8 mouse cellular contexts compared by ENCODE assay signal in the genomic region with DNA sequence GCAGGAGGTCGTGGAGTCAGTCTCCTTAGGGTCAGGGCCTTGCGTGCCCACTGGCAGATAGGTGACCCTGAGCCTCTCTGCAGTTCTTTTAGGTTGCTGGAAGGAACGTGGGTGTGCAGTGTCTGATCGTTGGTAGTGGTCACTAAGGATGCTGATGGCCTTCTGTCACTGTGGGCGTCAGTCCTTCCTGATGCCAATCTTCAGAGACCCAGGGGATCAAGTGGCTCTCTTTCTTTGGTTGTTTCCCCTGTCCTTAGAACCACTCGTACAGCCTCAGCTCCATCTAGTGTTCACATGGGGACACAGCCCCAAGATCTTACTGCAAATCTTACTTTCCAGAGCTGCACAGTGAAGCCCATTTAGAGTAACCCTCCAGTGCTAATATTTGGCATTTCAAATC. TPM values are rescaled to one million over a fixed set of nuclear protein-coding genes. Genes with fewer than 3 reads are reported as not detected.
DNase-seq lines count a peak whose midpoint lies in the region; ATAC-seq and TF ChIP-seq lines count a peak whose summit lies in the region.

No protein-coding gene starts in this region.

- no peak for TF ChIP-seq EP300 in stomach, postnatal 0 days (optimal IDR thresholded peaks at IDR 0.05)

- no peaks in the 10 kb centered on the region for H3K9me3 ChIP-seq in forebrain, embryonic 15.5 days
- H3K9me3 ChIP-seq in limb, embryonic 10.5 days (replicated peaks): no peaks in the 10 kb centered on the region
- H3K9me3 ChIP-seq in midbrain, embryonic 15.5 days: no peaks in the 10 kb centered on the region
- H3K9me3 ChIP-seq in stomach, postnatal 0 days (ENCODE audit: control insufficient read depth, low read length): no peaks in the 10 kb centered on the region

- H3K27me3 ChIP-seq in forebrain, embryonic 15.5 days: no peaks in the 10 kb centered on the region
- 0 out of 2 replicates have a peak, but pooled peaks cover 9% of the 10 kb centered on the region for H3K27me3 ChIP-seq in limb, embryonic 10.5 days (ENCODE audit: low read depth, poor library complexity, severe bottlenecking)
- H3K27me3 ChIP-seq in midbrain, embryonic 15.5 days (replicated peaks): no peaks in the 10 kb centered on the region
- H3K27me3 ChIP-seq in stomach, postnatal 0 days (ENCODE audit: control insufficient read depth, insufficient read depth, low read length): no peaks in the 10 kb centered on the region

- peaks cover 7% of the 10 kb centered on the region; the same call in 1 of the 2 replicates for H3K36me3 ChIP-seq in forebrain, embryonic 15.5 days
- peaks cover 8% of the 10 kb centered on the region for H3K36me3 ChIP-seq in limb, embryonic 10.5 days
- peaks cover 5% of the 10 kb centered on the region for H3K36me3 ChIP-seq in midbrain, embryonic 15.5 days (replicated peaks)
- H3K36me3 ChIP-seq in stomach, postnatal 0 days (ENCODE audit: control insufficient read depth, insufficient read depth, low read length): peaks cover 4% of the 10 kb centered on the region

- 39% methylated on average over 6 of the region's 6 CpGs for WGBS in forebrain, embryonic 15.5 days
- WGBS in limb, embryonic 10.5 days: 49% methylated on average over 6 of the region's 6 CpGs
- WGBS in midbrain, embryonic 15.5 days: 41% methylated on average over 6 of the region's 6 CpGs
- WGBS in stomach, postnatal 0 days: 38% methylated on average over 6 of the region's 6 CpGs

- H3K4me2 ChIP-seq in forebrain, embryonic 15.5 days (replicated peaks): no peak overlapping the region
- no peak overlapping the region for H3K4me2 ChIP-seq in midbrain, embryonic 15.5 days
- H3K4me2 ChIP-seq in stomach, postnatal 0 days (replicated peaks; ENCODE audit: low read depth): no peak overlapping the region

- no peak overlapping the region for H3K27ac ChIP-seq in forebrain, embryonic 15.5 days (replicated peaks)
- H3K27ac ChIP-seq in limb, embryonic 10.5 days: 0 out of 2 replicates have a peak overlapping the region, but pooled peaks have one; percentile 50
- no peak overlapping the region for H3K27ac ChIP-seq in midbrain, embryonic 15.5 days
- no peak overlapping the region for H3K27ac ChIP-seq in stomach, postnatal 0 days (replicated peaks)

- DNase-seq in right cerebral cortex, adult 2 months (ENCODE audit: low spot score in 2 of 2): peak; percentile 64 to 71
- DNase-seq in right cerebral cortex, postnatal 36 days (ENCODE audit: low spot score in 2 of 2): no peak
- peak; percentile 23 for DNase-seq in c-Kit-positive CD71-positive TER-119-negative erythroid progenitor cells, embryonic 14.5 days (ENCODE audit: low read depth)
- no peak for DNase-seq in limb, embryonic 10.5 days (ENCODE audit: low spot score)
- peak; percentile 56 for DNase-seq in stomach, postnatal 0 days (ENCODE audit: low spot score)

- peak; percentile 73 for ATAC-seq in forebrain, embryonic 15.5 days (replicated peaks)
- peak; percentile 56 for ATAC-seq in inflammation-experienced regulatory T-cells, adult 6 months
- 0 out of 2 replicates have a peak, but pooled peaks have one; percentile 61 for ATAC-seq in midbrain, embryonic 15.5 days (replicated peaks)
- ATAC-seq in stomach, postnatal 0 days (ENCODE audit: low FRiP score, low TSS enrichment): peak; percentile 43; the same call in 1 of the 2 replicates

- no peak overlapping the region for H3K4me3 ChIP-seq in forebrain, embryonic 15.5 days
- H3K4me3 ChIP-seq in limb, embryonic 10.5 days: no peak overlapping the region
- H3K4me3 ChIP-seq in midbrain, embryonic 15.5 days: no peak overlapping the region
- H3K4me3 ChIP-seq in stomach, postnatal 0 days (ENCODE audit: low read depth, low read length): no peak overlapping the region

- H3K9ac ChIP-seq in forebrain, embryonic 15.5 days (replicated peaks): no peak overlapping the region
- no peak overlapping the region for H3K9ac ChIP-seq in midbrain, embryonic 15.5 days
- no peak overlapping the region for H3K9ac ChIP-seq in stomach, postnatal 0 days (ENCODE audit: low read length)

- peak; percentile 95 for TF ChIP-seq CTCF in stomach, postnatal 0 days (IDR thresholded peaks at IDR 0.05; ENCODE audit: low read depth)

- H3K4me1 ChIP-seq in forebrain, embryonic 15.5 days: peaks cover 5% of the 10 kb centered on the region; the same call in 1 of the 2 replicates
- peaks cover 32% of the 10 kb centered on the region for H3K4me1 ChIP-seq in limb, embryonic 10.5 days
- H3K4me1 ChIP-seq in midbrain, embryonic 15.5 days: peaks cover 7% of the 10 kb centered on the region
- no peaks in the 10 kb centered on the region for H3K4me1 ChIP-seq in stomach, postnatal 0 days (replicated peaks; ENCODE audit: control insufficient read depth, insufficient read depth)

RNA-seq across cellular contexts. Expression of a gene that starts 49.1 kb away (rescaled TPM):
- polyA plus RNA-seq in forebrain, embryonic 15.5 days (2015; fragmentation: Nextera tagmentation; extraction: Ambion mirVana): 14.5 and 17.3 TPM in 2 replicates
- polyA plus RNA-seq in inflammation-experienced regulatory T-cells, adult 6 months (2017; shearing (Covaris generic)): 10 to 100 TPM in 1 of 3 experiments, 1 to 10 TPM in 2; 6.5 to 10.1 (median 9.6) TPM
- polyA plus RNA-seq in limb, embryonic 10.5 days (2016; fragmentation: Nextera tagmentation; extraction: Ambion mirVana): 54.5 and 58.2 TPM in 2 replicates
- 9.4 and 10.1 TPM in 2 replicates for polyA plus RNA-seq in midbrain, embryonic 15.5 days (2015; fragmentation: Nextera tagmentation; extraction: Ambion mirVana)
- polyA plus RNA-seq in stomach, postnatal 0 days (2015; fragmentation: Nextera tagmentation; extraction: Ambion mirVana): 3.2 TPM in 2 replicates

Comparison
In these comparisons a context has a peak if more than half of its experiments do, and no peak if none do; other contexts are left out.
1. DNase-seq: peak in right cerebral cortex, adult 2 months (2 of 2), c-Kit-positive CD71-positive TER-119-negative erythroid progenitor cells, embryonic 14.5 days (single experiment) and stomach, postnatal 0 days (single experiment); none in right cerebral cortex, postnatal 36 days (0 of 2) and limb, embryonic 10.5 days (single experiment).
2. Peak in every context shown above with its lines, with median percentiles within 50 percentile points of each other: ATAC-seq.